Mouse (Mus musculus) E14TG2a.4 (cell line): ENCODE results near the gene Tbc1d16.

ENCODE experiments used
- CTCF ChIP-seq: conservative IDR thresholded peaks from 2 replicates; pipeline ENCODE4 v1.5.1; 2014; ENCODE audit warnings: low read length
- NANOG ChIP-seq: IDR thresholded peaks from 2 replicates; pipeline ENCODE4 v1.6.1; 2014; ENCODE audit warnings: borderline replicate concordance, low read length, mixed read lengths
- POU5F1 ChIP-seq: IDR thresholded peaks from 2 replicates; pipeline ENCODE4 v1.6.1; 2014; ENCODE audit warnings: low read length, borderline replicate concordance

DNA sequence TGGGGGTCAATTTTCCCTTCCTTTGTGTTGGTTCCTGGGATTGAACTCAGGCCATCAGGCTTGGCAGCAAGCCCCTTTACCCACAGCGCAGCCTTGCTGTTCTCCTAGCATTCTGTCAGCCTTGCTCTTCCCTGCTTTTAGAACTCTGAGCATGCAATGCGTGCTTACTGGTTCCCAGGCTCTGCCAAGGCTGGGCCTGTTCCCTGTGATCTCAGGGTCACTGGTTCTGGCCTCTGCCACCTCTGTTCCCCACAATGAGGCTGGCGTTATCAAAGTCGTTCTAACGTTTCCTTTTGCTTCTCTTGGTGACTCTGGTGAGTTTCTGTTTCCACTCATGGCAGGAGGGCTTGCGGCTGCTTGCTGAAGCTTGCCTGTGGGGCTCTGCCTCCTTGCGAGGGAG lies 110.4 kb downstream of the Tbc1d16 start:
- TF ChIP-seq CTCF (no peak), POU5F1 (no peak), NANOG (no peak)
